Mouse (Mus musculus): ENCODE data around the gene Slit2.

The Slit2 gene

GRCm38 (mm10) chr5:47982941-47983701 is at the start of gene Slit2:
Gene Slit2 (plus strand): TSS chr5:47983138.
- DNase-seq (ENCODE audit: low spot score in 2 of 2) = peak; percentile 85 to 89

- no peak for DNase-seq (ENCODE audit: low spot score in 2 of 2)
These were observed 44.2 kb upstream of the Slit2 start for GRCm38 (mm10) chr5:47938586-47939372.

GRCm38 (mm10) chr5:47956451-47956850 is 26.5 kb upstream of the Slit2 start:
- DNase-seq (ENCODE audit: low spot score in 2 of 2) = no peak

GRCm38 (mm10) chr5:47975795-47976194 is 7.1 kb upstream of the Slit2 start:
- DNase-seq (ENCODE audit: low spot score in 2 of 2) = no peak

DNA sequence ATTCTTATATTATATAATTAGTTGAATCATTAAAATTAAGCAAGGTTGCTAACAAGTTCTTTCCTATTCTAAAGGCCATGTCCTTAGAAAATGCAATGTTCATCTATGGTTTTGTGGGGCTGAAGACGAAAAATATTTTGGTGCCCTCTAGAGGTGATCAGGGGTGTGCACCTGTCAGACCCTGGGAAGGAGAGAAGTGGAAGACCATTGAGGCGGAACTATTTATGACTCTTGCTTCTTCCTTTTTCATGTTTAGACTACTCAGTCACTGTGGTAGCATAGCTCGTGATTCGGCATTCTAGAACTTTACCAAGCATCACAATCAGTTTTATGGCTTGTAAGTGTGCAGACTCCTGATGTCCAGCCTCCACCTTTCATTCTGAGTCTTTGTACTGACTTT is 3.6 kb upstream of the Slit2 start:
- DNase-seq (ENCODE audit: low spot score in 2 of 2) = no peak

DNA sequence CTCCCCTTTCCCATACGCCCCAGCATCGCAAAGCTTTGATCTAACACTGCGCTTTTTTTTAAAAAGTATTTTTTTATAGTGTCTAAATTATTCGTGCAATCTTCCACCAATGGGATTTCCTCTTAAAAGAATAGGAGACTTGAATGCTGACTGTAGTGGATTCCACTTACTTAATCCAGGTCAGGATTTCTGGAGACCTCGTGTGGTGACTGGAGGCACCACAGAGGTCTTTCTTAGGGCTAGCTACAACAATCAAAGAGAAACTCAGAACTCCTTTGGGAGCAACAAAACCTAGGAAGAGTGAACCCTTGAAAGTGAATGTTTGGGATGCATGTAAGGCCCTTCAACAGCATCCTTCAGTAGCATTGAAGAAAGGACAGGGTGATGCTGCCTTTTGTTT is 2.5 kb upstream of the Slit2 start:
- DNase-seq (ENCODE audit: low spot score in 2 of 2) = no peak

DNA sequence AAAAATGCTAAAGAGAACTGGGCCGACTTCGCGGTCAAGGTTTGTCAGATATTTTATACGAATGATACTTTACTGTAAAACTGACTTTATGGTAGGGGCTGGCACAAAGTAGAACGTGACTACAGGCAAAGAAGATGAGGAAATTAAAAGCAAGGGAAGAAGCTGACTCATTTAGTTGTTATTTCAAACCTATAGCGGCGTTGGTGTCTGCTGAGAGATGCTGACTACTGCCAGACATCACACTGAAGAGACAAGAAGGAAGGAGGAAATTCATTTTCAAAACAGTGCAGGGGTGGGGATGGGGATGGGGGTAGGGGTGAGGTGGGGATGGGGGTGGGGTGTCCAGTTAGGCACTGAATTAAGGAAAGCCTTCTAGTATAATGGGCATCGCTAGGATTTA is 987 bp upstream of the Slit2 start:
- no peak for DNase-seq (ENCODE audit: low spot score in 2 of 2)

DNA sequence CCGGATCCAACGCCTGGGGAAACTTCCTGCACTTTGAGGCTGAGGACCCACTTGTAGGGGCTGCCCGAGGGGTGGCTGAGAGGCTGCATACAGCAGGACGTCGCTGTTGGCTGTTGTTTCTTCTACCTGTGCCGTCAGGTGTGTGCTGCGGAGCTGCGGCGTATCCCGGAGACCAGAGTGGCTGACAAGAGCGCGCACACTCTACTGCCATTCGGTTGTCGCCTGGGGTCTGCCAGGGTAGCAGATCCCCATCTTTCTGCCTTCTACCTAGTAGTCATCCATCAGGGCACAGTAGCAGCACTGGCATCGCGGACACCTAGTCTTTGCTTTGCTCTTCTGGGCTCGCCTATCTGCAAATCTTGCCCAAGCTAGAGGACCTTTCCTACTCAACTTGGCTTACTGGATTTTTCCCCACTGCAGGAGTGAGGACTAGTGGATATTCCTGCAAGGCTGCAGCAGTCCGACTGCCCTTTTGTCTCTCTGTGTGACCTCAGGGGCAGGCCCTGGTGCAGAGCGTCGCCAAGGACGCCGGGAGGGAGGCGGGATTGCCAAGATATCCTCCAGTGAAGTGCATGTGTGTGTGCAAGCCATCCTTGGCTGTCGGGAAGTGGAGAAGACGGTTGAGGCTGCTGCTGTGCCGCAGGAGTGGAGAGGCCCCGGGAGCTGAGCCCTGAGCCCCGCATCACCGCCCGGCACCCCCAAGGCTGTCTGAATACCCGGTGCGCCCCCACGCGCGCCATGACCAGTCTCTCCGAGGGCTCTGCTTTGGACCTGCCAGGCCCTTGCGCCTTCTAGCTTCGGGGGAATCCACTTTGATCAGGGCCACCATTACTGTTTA is 1.0 kb downstream of the Slit2 start:
- peak in 1 of 2 experiments; percentile 15 for DNase-seq (ENCODE audit: low spot score in 2 of 2)

DNA sequence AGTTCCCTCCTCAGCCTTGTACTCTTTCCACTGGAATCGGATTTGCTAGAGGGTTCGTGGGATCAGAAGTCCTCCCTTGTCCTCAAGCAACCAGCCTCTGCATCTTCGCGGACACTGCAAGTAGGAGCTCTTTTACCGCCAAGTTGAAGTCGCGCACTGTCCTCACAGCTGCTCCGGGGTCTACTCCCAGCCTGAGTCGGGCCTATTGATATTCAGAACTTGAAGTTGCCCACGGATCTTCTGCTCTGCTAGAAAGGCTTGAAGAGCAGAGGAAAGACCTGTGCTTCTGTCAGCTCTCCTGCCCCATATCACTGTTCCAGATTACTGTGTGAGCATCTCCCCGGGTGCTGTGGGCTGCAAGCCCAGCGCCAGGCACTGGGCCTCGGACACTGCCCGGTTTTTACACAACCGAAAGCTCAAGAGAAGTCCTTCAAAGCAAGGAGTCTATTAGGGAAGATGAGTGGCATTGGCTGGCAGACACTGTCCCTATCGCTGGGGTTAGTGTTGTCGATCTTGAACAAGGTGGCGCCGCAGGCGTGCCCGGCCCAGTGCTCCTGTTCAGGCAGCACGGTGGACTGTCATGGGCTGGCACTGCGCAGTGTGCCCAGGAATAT is 1.8 kb downstream of the Slit2 start:
- peak in 1 of 2 experiments; percentile 9 for DNase-seq (ENCODE audit: low spot score in 2 of 2)

DNA sequence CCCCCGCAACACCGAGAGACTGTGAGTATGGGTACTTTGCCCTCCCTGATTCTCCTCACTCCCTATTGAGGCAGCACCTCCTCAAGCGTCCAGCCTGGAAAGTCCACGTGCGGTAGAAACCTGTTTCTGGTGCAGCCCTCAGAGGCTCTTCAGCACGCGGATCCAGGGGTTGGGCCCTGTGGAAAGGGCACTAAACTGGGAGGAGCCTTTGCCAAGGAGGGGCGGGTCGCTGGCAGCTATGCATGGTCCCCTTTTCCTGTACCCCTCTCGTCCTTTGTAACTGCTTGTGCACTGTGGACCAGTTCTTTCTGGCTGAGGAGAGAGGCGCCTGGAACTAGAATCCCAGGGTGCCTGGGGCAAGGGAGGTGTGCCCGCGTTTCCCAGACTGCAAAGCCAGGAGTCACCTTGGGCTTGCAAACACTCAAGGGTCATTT is 2.3 kb downstream of the Slit2 start:
- DNase-seq (ENCODE audit: low spot score in 2 of 2) = peak; percentile 10 to 31

GRCm38 (mm10) chr5:47985901-47986670 is 3.1 kb downstream of the Slit2 start:
- DNase-seq (ENCODE audit: low spot score in 2 of 2) = peak in 1 of 2 experiments; percentile 20

- DNase-seq (ENCODE audit: low spot score in 2 of 2) = no peak
These were observed 8.0 kb downstream of the Slit2 start for GRCm38 (mm10) chr5:47990926-47991325.

- no peak for DNase-seq (ENCODE audit: low spot score in 2 of 2)
These were observed 20.9 kb downstream of the Slit2 start for GRCm38 (mm10) chr5:48003708-48004415.

DNA sequence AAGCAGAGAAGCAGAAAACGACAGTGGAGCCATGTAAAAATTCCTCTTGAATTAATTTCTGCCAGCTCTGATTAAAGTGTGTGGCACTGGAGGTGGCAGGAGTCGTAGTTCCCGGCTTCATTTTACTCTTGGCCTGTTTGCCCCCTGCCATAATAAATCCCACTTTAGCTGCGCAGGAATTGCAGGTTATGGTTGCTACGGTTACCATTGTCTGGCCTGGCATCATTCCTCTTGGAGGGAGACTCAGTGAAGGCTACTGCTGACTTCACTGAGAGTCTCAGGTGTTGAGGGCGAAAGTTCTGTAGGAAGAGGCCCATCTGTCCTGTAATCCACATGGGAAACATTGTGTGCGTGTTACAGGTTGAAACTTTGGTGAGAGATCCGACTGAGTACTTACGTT is 22.6 kb downstream of the Slit2 start:
- no peak for DNase-seq (ENCODE audit: low spot score in 2 of 2)

DNA sequence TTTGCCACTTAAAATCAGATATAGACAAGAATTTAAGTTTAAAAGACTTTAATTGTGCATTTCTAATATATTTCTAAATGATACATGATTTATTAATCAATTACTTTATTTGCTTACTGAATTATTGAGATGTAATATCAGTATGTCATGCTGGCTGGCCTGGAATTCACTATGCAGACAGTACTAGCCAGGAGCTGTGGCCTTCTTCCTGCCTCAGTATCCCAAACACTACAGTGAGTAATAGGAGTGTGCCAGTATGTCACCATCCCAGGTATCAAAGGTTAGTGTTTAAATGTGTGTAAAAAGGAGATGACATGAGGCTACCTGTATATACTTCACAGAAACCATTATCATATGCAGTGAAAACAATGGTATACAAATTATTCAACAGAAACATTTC is 23.1 kb downstream of the Slit2 start:
- DNase-seq (ENCODE audit: low spot score in 2 of 2) = no peak

DNA sequence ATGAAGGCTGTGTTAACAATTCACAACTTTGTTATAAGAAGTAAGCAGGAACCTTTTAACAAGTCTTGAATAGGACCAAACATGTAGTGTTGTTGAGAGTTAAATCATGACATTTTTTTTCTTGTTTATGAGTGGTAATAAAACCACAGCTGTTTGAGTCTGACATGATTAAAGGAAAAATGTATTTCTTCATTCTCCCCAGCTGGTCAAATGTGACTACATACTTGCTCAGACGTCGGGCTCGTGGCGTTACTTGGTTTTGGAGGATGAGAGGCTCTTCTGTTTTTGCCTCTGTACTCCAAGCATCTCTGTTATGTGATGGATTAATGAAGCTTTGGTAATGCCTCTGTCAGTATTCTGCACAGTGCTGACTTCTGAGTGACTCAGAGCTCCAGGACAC is 40.5 kb downstream of the Slit2 start:
- DNase-seq (ENCODE audit: low spot score in 2 of 2) = no peak

- no peak for DNase-seq (ENCODE audit: low spot score in 2 of 2)
These were observed 51.9 kb downstream of the Slit2 start for GRCm38 (mm10) chr5:48034875-48035274.

- no peak for DNase-seq (ENCODE audit: low spot score in 2 of 2)
These were observed 55.1 kb downstream of the Slit2 start for GRCm38 (mm10) chr5:48038033-48038432.

- no peak for DNase-seq (ENCODE audit: low spot score in 2 of 2)
These were observed 66.2 kb downstream of the Slit2 start for GRCm38 (mm10) chr5:48048986-48049751.

Data from urinary bladder, adult 18-20 months (tissue).